Mouse (Mus musculus) liver, embryonic 14.5 days (tissue): ENCODE measurements around the gene Oas1d.
"Not testable (repeated sequence)": the region's sequence is repeated elsewhere in the genome, so short reads cannot be mapped to it uniquely, and the experiment has no call there.

Experiments
- CTCF ChIP-seq: IDR thresholded peaks from 2 replicates; pipeline ENCODE4 v1.5.1; 2016; ENCODE audit warnings: antibody characterized with exemption, low read depth, control low read depth
- EP300 ChIP-seq: IDR thresholded peaks from 2 replicates; pipeline ENCODE4 v1.6.1; 2016; ENCODE audit warnings: antibody characterized with exemption, low read depth

DNA sequence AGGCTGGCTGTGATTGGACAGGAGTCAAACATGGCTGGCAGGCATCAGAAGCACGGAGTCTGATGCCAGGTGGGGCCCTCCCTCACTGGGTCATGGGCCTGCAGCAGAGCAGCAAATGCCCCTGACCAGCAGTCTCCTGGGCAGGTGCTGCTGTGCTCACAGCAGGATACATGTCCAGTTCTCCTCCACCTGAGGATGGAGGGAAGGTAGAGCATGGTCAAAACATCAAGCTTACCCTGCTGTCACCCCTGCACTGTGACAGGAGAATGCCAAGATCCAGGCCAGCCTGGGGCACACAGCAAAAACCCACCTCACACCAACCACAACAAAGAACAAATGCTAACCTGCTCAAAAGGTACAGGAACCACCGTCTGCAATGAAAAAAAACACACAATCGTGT lies 37.5 kb upstream of the Oas1d start:
- TF ChIP-seq CTCF, EP300: not testable (repeated sequence)
